8 mouse cellular contexts compared by ENCODE assay signal in genomic region chr2:27677411-27678310, GRCm38 (mm10). TPM values are rescaled to one million over a fixed set of nuclear protein-coding genes. Genes with fewer than 3 reads are reported as not detected.
DNase-seq lines count a peak whose midpoint lies in the region; ATAC-seq and TF ChIP-seq lines count a peak whose summit lies in the region.

No protein-coding gene starts in this region.

- H3K4me3 ChIP-seq in lung, adult 2 months (replicated peaks; ENCODE audit: extremely low read depth, low read depth, low read length): peak overlapping the region; percentile 84
- peak overlapping the region; percentile 91 for H3K4me3 ChIP-seq in forebrain, embryonic 10.5 days
- H3K4me3 ChIP-seq in hindbrain, embryonic 11.5 days (ENCODE audit: low read depth, low read length): peak overlapping the region; percentile 90

- no peak for TF ChIP-seq CTCF in lung, adult 2 months (IDR thresholded peaks at IDR 0.05; ENCODE audit: insufficient read depth, low read length)

- H3K4me1 ChIP-seq in lung, adult 2 months (ENCODE audit: control insufficient read depth, insufficient read depth, low read length): peaks cover 24% of the 10 kb centered on the region
- H3K4me1 ChIP-seq in forebrain, embryonic 10.5 days: peaks cover 70% of the 10 kb centered on the region
- peaks cover 34% of the 10 kb centered on the region for H3K4me1 ChIP-seq in hindbrain, embryonic 11.5 days (replicated peaks; ENCODE audit: control insufficient read depth, insufficient read depth, low read length)

- H3K4me2 ChIP-seq in hindbrain, embryonic 11.5 days (replicated peaks; ENCODE audit: low read depth, low read length): peak overlapping the region; percentile 84

- TF ChIP-seq POLR2A in lung, adult 2 months (IDR thresholded peaks at IDR 0.05; ENCODE audit: borderline replicate concordance, extremely low read depth, low read depth, low read length): no peak

- WGBS in lung, adult 2 months: 1% methylated on average over 77 of the region's 77 CpGs
- under 1% methylated on average over 67 of the region's 77 CpGs for WGBS in forebrain, embryonic 10.5 days
- under 1% methylated on average over 58 of the region's 77 CpGs for WGBS in hindbrain, embryonic 11.5 days

- H3K27me3 ChIP-seq in forebrain, embryonic 10.5 days (ENCODE audit: poor library complexity, severe bottlenecking): peaks cover 44% of the 10 kb centered on the region
- no peaks in the 10 kb centered on the region for H3K27me3 ChIP-seq in hindbrain, embryonic 11.5 days (ENCODE audit: control insufficient read depth, insufficient read depth, low read length)

- H3K9ac ChIP-seq in hindbrain, embryonic 11.5 days (ENCODE audit: low read depth, low read length): peak overlapping the region; percentile 94

- peak overlapping the region; percentile 97 for H3K27ac ChIP-seq in forebrain, embryonic 10.5 days
- H3K27ac ChIP-seq in hindbrain, embryonic 11.5 days (ENCODE audit: low read depth, low read length): peak overlapping the region; percentile 94

- no peaks in the 10 kb centered on the region for H3K9me3 ChIP-seq in forebrain, embryonic 10.5 days
- no peaks in the 10 kb centered on the region for H3K9me3 ChIP-seq in hindbrain, embryonic 11.5 days (ENCODE audit: control insufficient read depth, low read length)

- H3K36me3 ChIP-seq in forebrain, embryonic 10.5 days (replicated peaks): no peaks in the 10 kb centered on the region
- no peaks in the 10 kb centered on the region for H3K36me3 ChIP-seq in hindbrain, embryonic 11.5 days (ENCODE audit: control insufficient read depth, insufficient read depth, low read length)

- peak; percentile 60 for DNase-seq in lung, adult 2 months
- DNase-seq in lung, postnatal 25 days (ENCODE audit: low spot score): no peak
- DNase-seq in adrenal gland, postnatal 25 days: peak; percentile 56
- DNase-seq in forebrain, embryonic 10.5 days (ENCODE audit: extremely low spot score, low spot score): peak; percentile 59
- peak; percentile 67 for DNase-seq in hindbrain, embryonic 11.5 days (ENCODE audit: low spot score)
- DNase-seq in liver: peak; percentile 36
- DNase-seq in naive thymus-derived CD4-positive, alpha-beta T cell, adult 2 months (ENCODE audit: low read depth): peak; percentile 43
- DNase-seq in c-Kit-positive CD71-positive TER-119-positive erythroid progenitor cells, embryonic 14.5 days (ENCODE audit: low spot score): no peak

- peak; percentile 20; the same call in 1 of the 2 replicates for ATAC-seq in hindbrain, embryonic 11.5 days (ENCODE audit: low FRiP score)

RNA-seq across cellular contexts. Expression of gene Rxra, which starts 1.4 kb away (rescaled TPM):
- polyA plus RNA-seq in lung, adult 2 months (2012; rRNA removed): 71.3 and 81.8 TPM in 2 replicates
- 47.8 and 51.5 TPM in 2 replicates for total RNA-seq in adrenal gland, postnatal 25 days (2021)
- polyA plus RNA-seq in forebrain, embryonic 10.5 days (2016; fragmentation: Nextera tagmentation; extraction: Ambion mirVana): 7.7 and 7.8 TPM in 2 replicates
- 6.5 and 7.6 TPM in 2 replicates for polyA plus RNA-seq in hindbrain, embryonic 11.5 days (2014; fragmentation: Nextera tagmentation; extraction: Ambion mirVana)

Comparison
In these comparisons a context has a peak if more than half of its experiments do, and no peak if none do; other contexts are left out.
1. DNase-seq: peak in lung, adult 2 months (single experiment), adrenal gland, postnatal 25 days (single experiment), forebrain, embryonic 10.5 days (single experiment), hindbrain, embryonic 11.5 days (single experiment), liver (single experiment) and naive thymus-derived CD4-positive, alpha-beta T cell, adult 2 months (single experiment); none in lung, postnatal 25 days (single experiment) and c-Kit-positive CD71-positive TER-119-positive erythroid progenitor cells, embryonic 14.5 days (single experiment).
2. Peak in every context shown above with its lines, with median percentiles within 50 percentile points of each other: H3K4me3 ChIP-seq.